Mouse (Mus musculus) ES-CJ7 (cell line): ENCODE data around the gene Nfe2l2.
"Not testable (repeated sequence)": the region's sequence is repeated elsewhere in the genome, so short reads cannot be mapped to it uniquely, and the experiment has no call there.

Source experiments
- DNase-seq: peaks from one replicate; pipeline ENCODE4 v3.0.0; 2011; ENCODE audit warnings: low read depth, low spot score

Nfe2l2 gene

GRCm38 (mm10) chr2:75713083-75713482 is 8.6 kb upstream of the Nfe2l2 start:
- DNase-seq: no peak

GRCm38 (mm10) chr2:75707420-75707819 is 3.0 kb upstream of the Nfe2l2 start:
- DNase-seq: peak; percentile 57

GRCm38 (mm10) chr2:75706435-75706834 is 2.0 kb upstream of the Nfe2l2 start:
- no peak for DNase-seq

GRCm38 (mm10) chr2:75705162-75705752 is 816 bp upstream of the Nfe2l2 start:
- DNase-seq: peak; percentile 53

GRCm38 (mm10) chr2:75703375-75704181 is 863 bp downstream of the Nfe2l2 start:
- DNase-seq: peak; percentile 72

- no peak for DNase-seq
Measured at GRCm38 (mm10) chr2:75702588-75702976, 1.9 kb downstream of the Nfe2l2 start.

- DNase-seq: no peak
Measured at GRCm38 (mm10) chr2:75701822-75702587, 2.4 kb downstream of the Nfe2l2 start.

GRCm38 (mm10) chr2:75701207-75701606 is 3.2 kb downstream of the Nfe2l2 start:
- no peak for DNase-seq

- no peak for DNase-seq
Measured at GRCm38 (mm10) chr2:75700543-75700942, 3.9 kb downstream of the Nfe2l2 start.

- peak; percentile 61 for DNase-seq
Measured at GRCm38 (mm10) chr2:75698874-75699273, 5.6 kb downstream of the Nfe2l2 start.

GRCm38 (mm10) chr2:75698007-75698406 is 6.4 kb downstream of the Nfe2l2 start:
- no peak for DNase-seq

GRCm38 (mm10) chr2:75697222-75697621 is 7.2 kb downstream of the Nfe2l2 start:
- DNase-seq: peak; percentile 38

GRCm38 (mm10) chr2:75696371-75696770 is 8.1 kb downstream of the Nfe2l2 start:
- DNase-seq: no peak

GRCm38 (mm10) chr2:75695676-75696350 is 8.6 kb downstream of the Nfe2l2 start:
- DNase-seq: no peak

- DNase-seq: not testable (repeated sequence)
Measured at GRCm38 (mm10) chr2:75694926-75695325, 9.5 kb downstream of the Nfe2l2 start.

GRCm38 (mm10) chr2:75692369-75692768 is 12.1 kb downstream of the Nfe2l2 start:
- no peak for DNase-seq

GRCm38 (mm10) chr2:75691316-75691715 is 13.1 kb downstream of the Nfe2l2 start:
- no peak for DNase-seq

GRCm38 (mm10) chr2:75690656-75691055 is 13.8 kb downstream of the Nfe2l2 start:
- DNase-seq: no peak

GRCm38 (mm10) chr2:75689482-75690158 is 14.8 kb downstream of the Nfe2l2 start:
- no peak for DNase-seq

GRCm38 (mm10) chr2:75688901-75689300 is 15.5 kb downstream of the Nfe2l2 start:
- no peak for DNase-seq

GRCm38 (mm10) chr2:75687040-75687749 is 17.2 kb downstream of the Nfe2l2 start:
- no peak for DNase-seq
